Mouse (Mus musculus): ENCODE data around the gene Slc7a4. TPM values are rescaled to one million over a fixed set of nuclear protein-coding genes. Genes with fewer than 3 reads are reported as not detected.

Gene Slc7a4
- total RNA-seq, 2 experiments from 2014 or later: 1.4 to 2.3 TPM

- no peak for DNase-seq (ENCODE audit: low spot score)
- intact Hi-C loops (cut with DNase I): no loop called here
Measured at GRCm38 (mm10) chr16:17528276-17528675, 54.7 kb downstream of the Slc7a4 start.

- intact Hi-C loops (cut with DNase I): no loop called here
- no peak for DNase-seq (ENCODE audit: low spot score)
Measured at GRCm38 (mm10) chr16:17527606-17528005, 55.4 kb downstream of the Slc7a4 start.

GRCm38 (mm10) chr16:17526223-17526622, 56.8 kb downstream of the Slc7a4 start:
- no peak for DNase-seq (ENCODE audit: low spot score)
- intact Hi-C loops (cut with DNase I): no loop called here

- intact Hi-C loops (cut with DNase I): no loop called here
- no peak for DNase-seq (ENCODE audit: low spot score)
Measured at GRCm38 (mm10) chr16:17525524-17525923, 57.5 kb downstream of the Slc7a4 start.

GRCm38 (mm10) chr16:17524156-17524555, 58.9 kb downstream of the Slc7a4 start:
- intact Hi-C loops (cut with DNase I): no loop called here
- DNase-seq (ENCODE audit: low spot score): no peak

Other genes with a start within 250 kb of the Slc7a4 start
- gene Snap29, start 177.2 kb downstream of the Slc7a4 start, total RNA-seq (2021): 10 to 100 TPM; 14.9 to 16.9 TPM
- gene Pi4ka, start 176.9 kb downstream of the Slc7a4 start, total RNA-seq (2021): 10 to 100 TPM; 53.2 to 56.3 TPM
- gene Crkl, start 131.2 kb downstream of the Slc7a4 start, total RNA-seq (2021): 10 to 100 TPM; 25.3 to 29.3 TPM
- gene Aifm3, start 93.6 kb downstream of the Slc7a4 start, total RNA-seq (2021): under 1 TPM in 1 of 2 experiments, not detected in 1; 0.28 TPM
- gene Lztr1, start 74.5 kb downstream of the Slc7a4 start, total RNA-seq (2021): 10 to 100 TPM; 34.3 to 35.0 TPM
- gene Thap7, start 52.1 kb downstream of the Slc7a4 start, total RNA-seq (2021): 10 to 100 TPM; 13.1 to 14.7 TPM
- gene Lrrc74b, start 22.0 kb downstream of the Slc7a4 start, total RNA-seq (2021): under 1 TPM in 1 of 2 experiments, not detected in 1; 0.17 TPM
- gene P2rx6, start 21.3 kb downstream of the Slc7a4 start, total RNA-seq (2021): under 1 TPM; 0.50 to 0.83 TPM
- gene Smpd4, start 36.1 kb upstream of the Slc7a4 start, total RNA-seq (2021): 10 to 100 TPM; 18.3 to 20.7 TPM
- under 1 TPM in 1 of 2 experiments, not detected in 1; 0.36 TPM for gene Ccdc74a, start 63.3 kb upstream of the Slc7a4 start, total RNA-seq (2021)
- 10 to 100 TPM; 24.5 to 26.6 TPM for gene Med15, start 149.7 kb upstream of the Slc7a4 start, total RNA-seq (2021)
- 10 to 100 TPM; 16.1 to 16.7 TPM for gene Klhl22, start 176.4 kb upstream of the Slc7a4 start, total RNA-seq (2021)
- 1 to 10 TPM; 5.1 to 5.6 TPM for gene Scarf2, start 214.1 kb upstream of the Slc7a4 start, total RNA-seq (2021)
- not detected for gene B830017H08Rik, start 249.9 kb upstream of the Slc7a4 start, total RNA-seq (2021)

Measured in heart, postnatal 25 days (tissue).